8 mouse cellular contexts compared by ENCODE assay signal in genomic region chr1:120602031-120602730, GRCm38 (mm10). TPM values are rescaled to one million over a fixed set of nuclear protein-coding genes. Genes with fewer than 3 reads are reported as not detected.
DNase-seq lines count a peak whose midpoint lies in the region; ATAC-seq lines count a peak whose summit lies in the region.

En1 (plus strand) TSS chr1:120602418.

- H3K4me2 ChIP-seq in lung, embryonic 16.5 days (ENCODE audit: low read depth, low read length): peak within 1 kb of the TSS; percentile 61
- H3K4me2 ChIP-seq in stomach, embryonic 15.5 days: peak within 1 kb of the TSS; percentile 85

- H3K27me3 ChIP-seq in lung, embryonic 16.5 days (ENCODE audit: control insufficient read depth, insufficient read depth, low read depth, low read length): peaks cover 94% of the 10 kb centered on the region
- peaks cover 95% of the 10 kb centered on the region for H3K27me3 ChIP-seq in stomach, embryonic 15.5 days (replicated peaks)

- no peak for ATAC-seq in lung, embryonic 16.5 days (ENCODE audit: low read depth)
- no peak for ATAC-seq in stomach, embryonic 15.5 days (ENCODE audit: insufficient read depth, low FRiP score, low read depth)

- H3K36me3 ChIP-seq in lung, embryonic 16.5 days (ENCODE audit: control insufficient read depth, insufficient read depth, low read length): no peaks in the 10 kb centered on the region
- H3K36me3 ChIP-seq in stomach, embryonic 15.5 days: no peaks in the 10 kb centered on the region

- no peak within 1 kb of the TSS for H3K27ac ChIP-seq in lung, embryonic 16.5 days (ENCODE audit: low read length)
- H3K27ac ChIP-seq in stomach, embryonic 15.5 days: no peak within 1 kb of the TSS

- peaks cover 15% of the 10 kb centered on the region for H3K4me1 ChIP-seq in lung, embryonic 16.5 days (replicated peaks; ENCODE audit: control insufficient read depth, insufficient read depth, low read length)
- peaks cover 16% of the 10 kb centered on the region for H3K4me1 ChIP-seq in stomach, embryonic 15.5 days

- H3K9ac ChIP-seq in lung, embryonic 16.5 days (ENCODE audit: low read length): no peak within 1 kb of the TSS
- no peak within 1 kb of the TSS for H3K9ac ChIP-seq in stomach, embryonic 15.5 days

- peak within 1 kb of the TSS; percentile 50 for H3K4me3 ChIP-seq in lung, embryonic 16.5 days (ENCODE audit: low read length)
- H3K4me3 ChIP-seq in stomach, embryonic 15.5 days (replicated peaks): peak within 1 kb of the TSS; percentile 42

- WGBS in lung, embryonic 16.5 days: 2% methylated on average over 34 of the region's 35 CpGs
- under 1% methylated on average over 33 of the region's 35 CpGs for WGBS in stomach, embryonic 15.5 days

- H3K9me3 ChIP-seq in lung, embryonic 16.5 days (ENCODE audit: control insufficient read depth, low read length): no peaks in the 10 kb centered on the region
- H3K9me3 ChIP-seq in stomach, embryonic 15.5 days: no peaks in the 10 kb centered on the region

- DNase-seq in lung, adult 18-20 months: no peak
- peak; percentile 92 to 96 for DNase-seq in cerebellum, postnatal 10 days
- DNase-seq in gastrocnemius, postnatal 25 days: peak; percentile 82
- DNase-seq in liver: peak; percentile 45
- no peak for DNase-seq in layer of hippocampus, postnatal 25 days (ENCODE audit: extremely low spot score in 1 of 2, low spot score in 1 of 2)
- DNase-seq in layer of hippocampus, postnatal 36 days: no peak

RNA-seq across cellular contexts. Expression of gene En1, which starts in this region (rescaled TPM):
- polyA plus RNA-seq in lung, embryonic 16.5 days (2015; fragmentation: Nextera tagmentation; extraction: Ambion mirVana): 0.08 TPM in 1 of 2 replicates, not detected in the other
- 1 to 10 TPM in 1 of 2 experiments, under 1 TPM in 1; 0.43 to 6.9 TPM for total RNA-seq in gastrocnemius, postnatal 25 days (2021)
- polyA plus RNA-seq in stomach, embryonic 15.5 days (2015; fragmentation: Nextera tagmentation; extraction: Ambion mirVana): 0.05 TPM in 1 of 2 replicates, not detected in the other
- under 1 TPM in 1 of 2 experiments, not detected in 1; 0.14 TPM for total RNA-seq in layer of hippocampus, postnatal 25 days (2021)
- not detected for total RNA-seq in layer of hippocampus, postnatal 36 days (2021)

Comparison
In these comparisons a context has a peak if more than half of its experiments do, and no peak if none do; other contexts are left out.
1. DNase-seq: peak in cerebellum, postnatal 10 days (2 of 2), gastrocnemius, postnatal 25 days (single experiment) and liver (single experiment); none in lung, adult 18-20 months (0 of 2), layer of hippocampus, postnatal 25 days (0 of 2) and layer of hippocampus, postnatal 36 days (0 of 2).